Mouse (Mus musculus): ENCODE data around the gene Daam1. TPM values are rescaled to one million over a fixed set of nuclear protein-coding genes. Genes with fewer than 3 reads are reported as not detected.

Daam1 gene
- polyA plus RNA-seq, 1 experiment: 15.2 TPM

DNA sequence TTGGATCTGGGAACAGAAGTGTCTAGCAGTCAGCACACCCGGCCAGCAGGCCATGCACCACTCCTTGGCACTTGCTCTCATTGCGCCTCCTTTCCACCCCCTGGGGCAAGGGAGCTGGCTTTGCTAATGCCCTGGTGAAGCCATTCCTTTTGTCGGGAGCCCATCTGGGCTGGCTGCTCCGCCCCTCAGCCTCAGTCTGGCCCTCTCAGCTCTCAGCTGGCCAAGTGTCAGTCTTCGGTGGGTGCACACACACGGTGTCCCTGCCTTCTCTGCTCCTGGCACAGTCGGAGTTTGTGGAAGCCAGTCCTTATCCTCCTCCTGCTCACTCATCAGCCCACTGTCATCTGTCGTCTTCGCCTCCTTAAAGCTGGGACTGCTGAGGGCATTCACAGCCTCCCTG is 142.7 kb downstream of the Daam1 start:
- WGBS: 55% methylated on average over 9 of the region's 9 CpGs
- H3K4me1 ChIP-seq (ENCODE audit: control insufficient read depth, insufficient read depth, low read length): peaks cover 18% of the 10 kb centered on the region
- no peak for DNase-seq
- no peak for TF ChIP-seq CTCF (IDR thresholded peaks at IDR 0.05; ENCODE audit: insufficient read depth, low read length)
- no peak for TF ChIP-seq POLR2A (IDR thresholded peaks at IDR 0.05; ENCODE audit: borderline replicate concordance, extremely low read depth, low read depth, low read length)
- H3K4me3 ChIP-seq (replicated peaks; ENCODE audit: extremely low read depth, low read depth, low read length): no peak overlapping the region

DNA sequence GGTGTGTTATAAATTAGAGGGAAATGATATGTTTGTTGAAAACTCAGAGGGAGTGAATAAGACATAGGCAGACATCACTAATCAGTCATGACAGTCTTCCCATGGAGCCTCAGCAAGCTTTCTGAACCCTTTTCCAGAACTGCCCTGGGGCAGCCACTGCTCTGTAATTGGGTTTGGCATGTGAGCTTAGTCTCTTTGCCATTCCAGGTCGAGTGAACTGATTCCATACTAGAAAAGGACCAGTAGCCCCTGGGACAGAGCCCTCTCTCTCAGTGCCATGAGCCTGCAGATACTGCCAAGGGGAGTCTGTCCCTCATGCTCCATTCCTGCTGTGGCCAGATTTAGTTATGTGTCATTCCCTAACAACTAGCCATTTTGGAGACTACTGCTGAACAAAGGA is 144.7 kb downstream of the Daam1 start:
- DNase-seq: no peak
- peaks cover 18% of the 10 kb centered on the region for H3K4me1 ChIP-seq (ENCODE audit: control insufficient read depth, insufficient read depth, low read length)
- TF ChIP-seq POLR2A (IDR thresholded peaks at IDR 0.05; ENCODE audit: borderline replicate concordance, extremely low read depth, low read depth, low read length): no peak
- no peak for TF ChIP-seq CTCF (IDR thresholded peaks at IDR 0.05; ENCODE audit: insufficient read depth, low read length)
- WGBS: 46% methylated on average over 1 of the region's 1 CpGs
- no peak overlapping the region for H3K4me3 ChIP-seq (replicated peaks; ENCODE audit: extremely low read depth, low read depth, low read length)

DNA sequence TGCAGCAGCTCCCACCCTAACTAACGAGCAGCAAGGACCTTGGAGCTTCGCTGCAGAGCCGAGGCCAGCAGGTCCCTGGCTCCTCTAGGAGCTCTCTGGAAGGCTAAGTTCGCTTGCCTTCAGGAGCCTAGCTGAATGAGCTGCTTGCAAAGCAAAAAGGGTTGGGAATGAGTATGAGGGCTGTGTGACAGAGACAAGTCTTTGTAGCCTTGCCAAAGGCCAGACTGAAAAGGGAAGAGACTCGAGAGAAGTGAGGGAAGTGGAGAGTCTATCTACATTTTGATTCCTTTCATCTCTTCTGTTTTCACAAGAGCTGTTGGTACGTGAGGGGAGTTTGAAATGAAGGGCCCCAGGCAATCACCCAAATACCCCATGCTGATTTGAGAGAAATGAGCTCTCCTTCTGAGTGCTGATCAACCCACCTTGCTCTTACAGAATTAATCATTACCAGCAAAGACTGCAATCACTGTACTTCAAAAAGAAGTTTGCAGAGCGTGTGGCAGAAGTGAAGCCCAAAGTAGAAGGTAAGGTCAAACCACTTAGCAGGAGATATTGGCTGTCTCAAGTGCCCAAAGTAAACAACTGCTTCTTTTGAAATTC is 145.6 kb downstream of the Daam1 start:
- Histone ChIP-seq H3K4me1 (ENCODE audit: control insufficient read depth, insufficient read depth, low read length) (peaks cover 18% of the 10 kb centered on the region), H3K4me3 (replicated peaks; ENCODE audit: extremely low read depth, low read depth, low read length) (no peak overlapping the region)
- no peak for DNase-seq
- TF ChIP-seq CTCF (IDR thresholded peaks at IDR 0.05; ENCODE audit: insufficient read depth, low read length) (no peak), POLR2A (IDR thresholded peaks at IDR 0.05; ENCODE audit: borderline replicate concordance, extremely low read depth, low read depth, low read length) (no peak)
- WGBS: 46% methylated on average over 7 of the region's 7 CpGs

DNA sequence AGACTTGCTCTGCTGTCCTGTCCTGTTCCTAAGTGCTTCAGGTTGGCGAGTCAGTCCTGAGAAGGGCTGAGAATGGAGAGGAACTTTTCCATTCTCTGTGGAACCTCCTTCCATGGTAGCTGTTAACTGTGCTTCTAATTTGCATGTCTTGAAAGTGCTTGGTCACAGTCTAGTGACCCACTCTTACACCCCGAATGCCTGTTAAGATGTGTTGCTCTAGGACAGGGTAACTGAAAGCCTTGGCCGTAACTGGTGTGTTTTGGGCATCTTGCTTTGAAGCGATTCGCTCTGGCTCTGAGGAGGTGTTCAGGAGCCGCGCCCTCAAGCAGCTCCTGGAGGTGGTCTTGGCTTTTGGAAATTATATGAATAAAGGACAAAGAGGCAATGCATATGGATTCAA is 146.5 kb downstream of the Daam1 start:
- 86% methylated on average over 7 of the region's 7 CpGs for whole genome bisulfite sequencing
- peaks cover 15% of the 10 kb centered on the region for H3K4me1 ChIP-seq (ENCODE audit: control insufficient read depth, insufficient read depth, low read length)
- H3K4me3 ChIP-seq (replicated peaks; ENCODE audit: extremely low read depth, low read depth, low read length): no peak overlapping the region
- TF ChIP-seq POLR2A (IDR thresholded peaks at IDR 0.05; ENCODE audit: borderline replicate concordance, extremely low read depth, low read depth, low read length): no peak
- no peak for TF ChIP-seq CTCF (IDR thresholded peaks at IDR 0.05; ENCODE audit: insufficient read depth, low read length)
- no peak for DNase-seq

- DNase-seq: no peak
- TF ChIP-seq CTCF (IDR thresholded peaks at IDR 0.05; ENCODE audit: insufficient read depth, low read length) (no peak), POLR2A (IDR thresholded peaks at IDR 0.05; ENCODE audit: borderline replicate concordance, extremely low read depth, low read depth, low read length) (no peak)
- WGBS: 68% methylated on average over 12 of the region's 12 CpGs
- Histone ChIP-seq H3K4me1 (ENCODE audit: control insufficient read depth, insufficient read depth, low read length) (peaks cover 12% of the 10 kb centered on the region), H3K4me3 (replicated peaks; ENCODE audit: extremely low read depth, low read depth, low read length) (no peak overlapping the region)
Measured at GRCm38 (mm10) chr12:71978513-71979352, 147.9 kb downstream of the Daam1 start.

DNA sequence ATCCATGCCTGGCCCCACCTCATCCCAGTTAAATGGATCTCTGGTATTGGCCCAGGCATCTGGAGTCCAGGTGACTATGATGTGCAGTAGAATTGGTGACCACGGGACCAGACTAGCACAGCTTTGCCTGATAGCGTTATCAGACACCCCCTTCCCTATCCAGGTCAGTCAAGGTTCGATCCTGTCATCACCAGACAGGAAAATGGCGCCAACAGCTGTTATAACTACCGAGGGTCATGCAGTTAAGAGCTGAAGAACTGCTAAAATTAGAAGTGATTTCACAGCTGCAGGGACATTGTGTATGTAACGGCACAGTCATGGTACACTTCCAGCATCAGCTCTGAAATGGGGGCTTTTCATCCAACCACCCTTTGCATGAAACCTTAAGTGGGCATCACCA is 149.3 kb downstream of the Daam1 start:
- no peak for DNase-seq
- Histone ChIP-seq H3K4me3 (replicated peaks; ENCODE audit: extremely low read depth, low read depth, low read length) (no peak overlapping the region), H3K4me1 (ENCODE audit: control insufficient read depth, insufficient read depth, low read length) (peaks cover 12% of the 10 kb centered on the region)
- TF ChIP-seq CTCF (IDR thresholded peaks at IDR 0.05; ENCODE audit: insufficient read depth, low read length) (no peak), POLR2A (IDR thresholded peaks at IDR 0.05; ENCODE audit: borderline replicate concordance, extremely low read depth, low read depth, low read length) (no peak)
- 55% methylated on average over 6 of the region's 6 CpGs for WGBS

DNA sequence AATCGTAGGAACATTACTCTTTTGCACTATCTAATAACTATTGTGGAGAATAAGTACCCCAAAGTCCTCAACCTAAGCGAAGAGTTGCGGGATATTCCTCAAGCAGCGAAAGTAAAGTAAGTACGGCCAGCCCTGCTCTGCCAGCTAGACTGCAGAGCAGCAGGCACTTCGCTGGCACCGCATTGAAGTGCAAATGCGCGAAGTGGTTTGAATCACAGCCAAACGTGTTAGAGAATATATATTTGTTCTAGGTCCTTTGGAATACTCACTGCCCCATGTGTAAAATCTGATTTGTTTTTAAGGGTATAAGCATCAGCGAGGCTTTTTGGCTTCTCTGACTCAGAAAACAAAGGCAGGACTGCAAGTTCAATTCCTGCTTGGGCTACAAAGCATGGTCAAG is 149.9 kb downstream of the Daam1 start:
- DNase-seq: no peak
- 68% methylated on average over 11 of the region's 11 CpGs for WGBS
- Histone ChIP-seq H3K4me1 (ENCODE audit: control insufficient read depth, insufficient read depth, low read length) (peaks cover 12% of the 10 kb centered on the region), H3K4me3 (replicated peaks; ENCODE audit: extremely low read depth, low read depth, low read length) (no peak overlapping the region)
- TF ChIP-seq POLR2A (IDR thresholded peaks at IDR 0.05; ENCODE audit: borderline replicate concordance, extremely low read depth, low read depth, low read length): no peak
- TF ChIP-seq CTCF (IDR thresholded peaks at IDR 0.05; ENCODE audit: insufficient read depth, low read length): no peak

- Histone ChIP-seq H3K4me1 (ENCODE audit: control insufficient read depth, insufficient read depth, low read length) (peaks cover 10% of the 10 kb centered on the region), H3K4me3 (replicated peaks; ENCODE audit: extremely low read depth, low read depth, low read length) (no peak overlapping the region)
- DNase-seq: no peak
- TF ChIP-seq CTCF (IDR thresholded peaks at IDR 0.05; ENCODE audit: insufficient read depth, low read length): no peak
- 54% methylated on average over 8 of the region's 8 CpGs for WGBS
Measured at GRCm38 (mm10) chr12:71981250-71981649, 150.4 kb downstream of the Daam1 start.

GRCm38 (mm10) chr12:71981791-71982190 is 150.9 kb downstream of the Daam1 start:
- WGBS: 74% methylated on average over 5 of the region's 5 CpGs
- H3K4me1 ChIP-seq (ENCODE audit: control insufficient read depth, insufficient read depth, low read length): peaks cover 6% of the 10 kb centered on the region; the same call in 1 of the 2 replicates
- no peak overlapping the region for H3K4me3 ChIP-seq (replicated peaks; ENCODE audit: extremely low read depth, low read depth, low read length)
- no peak for DNase-seq
- TF ChIP-seq POLR2A (IDR thresholded peaks at IDR 0.05; ENCODE audit: borderline replicate concordance, extremely low read depth, low read depth, low read length) (no peak), CTCF (IDR thresholded peaks at IDR 0.05; ENCODE audit: insufficient read depth, low read length) (no peak)
